In genomic region chr3:152929788-152930281, GRCm38 (mm10) we compare ENCODE assay signal across 10 mouse cellular contexts. TPM values are rescaled to one million over a fixed set of nuclear protein-coding genes. Genes with fewer than 3 reads are reported as not detected.
DNase-seq lines count a peak whose midpoint lies in the region; ATAC-seq lines count a peak whose summit lies in the region.
"Had no signal": no experiment of that assay in that cellular context is flagged by ENCODE, and none has a peak within 500 bp of the region (broad histone marks: within the 10 kb centered on the region; RNA-seq: fewer than 3 reads in every experiment).

No protein-coding gene starts in this region.

- no peak overlapping the region; the same call in 1 of the 2 replicates for H3K4me2 ChIP-seq in heart, embryonic 16.5 days (ENCODE audit: low read depth, low read length)
- no peak overlapping the region for H3K4me2 ChIP-seq in kidney, embryonic 14.5 days (replicated peaks; ENCODE audit: low read depth, low read length)
- H3K4me2 ChIP-seq: midbrain, embryonic 13.5 days had no signal

- H3K27me3 ChIP-seq in heart, embryonic 16.5 days (ENCODE audit: control insufficient read depth, insufficient read depth, low read length) = no peaks in the 10 kb centered on the region
- no peaks in the 10 kb centered on the region for H3K27me3 ChIP-seq in kidney, embryonic 14.5 days (ENCODE audit: control insufficient read depth, insufficient read depth, low read length)
- H3K27me3 ChIP-seq: midbrain, embryonic 13.5 days had no signal

- intact Hi-C loops in heart, postnatal 14 days (cut with DNase I) = no loop called here

- H3K4me1 ChIP-seq in heart, embryonic 16.5 days (ENCODE audit: control insufficient read depth, insufficient read depth, low read length) = peaks cover 6% of the 10 kb centered on the region; the same call in 1 of the 2 replicates
- 0 out of 2 replicates have a peak, but pooled peaks cover 3% of the 10 kb centered on the region for H3K4me1 ChIP-seq in kidney, embryonic 14.5 days (ENCODE audit: control insufficient read depth, insufficient read depth, low read length)

- peak; percentile 52 for ATAC-seq in heart, embryonic 16.5 days (replicated peaks; ENCODE audit: extremely low read depth, insufficient read depth, low FRiP score)
- ATAC-seq in CD4-positive, CD25-positive, alpha-beta regulatory T cell, adult 4 months = peak; percentile 67
- ATAC-seq in kidney, embryonic 14.5 days (ENCODE audit: low FRiP score, low TSS enrichment) = no peak
- ATAC-seq: midbrain, embryonic 13.5 days had no signal

- H3K9ac ChIP-seq in heart, embryonic 16.5 days (ENCODE audit: low read length) = no peak overlapping the region
- H3K9ac ChIP-seq in kidney, embryonic 14.5 days (ENCODE audit: low read depth, low read length) = no peak overlapping the region
- H3K9ac ChIP-seq: midbrain, embryonic 13.5 days had no signal

- 79% methylated on average over 7 of the region's 7 CpGs for WGBS in heart, embryonic 16.5 days
- 80% methylated on average over 7 of the region's 7 CpGs for WGBS in kidney, embryonic 14.5 days

- H3K27ac ChIP-seq in heart, embryonic 16.5 days (ENCODE audit: low read length) = peak overlapping the region; percentile 10; the same call in 1 of the 2 replicates
- H3K27ac ChIP-seq in kidney, embryonic 14.5 days (ENCODE audit: low read depth, low read length) = no peak overlapping the region
- H3K27ac ChIP-seq: kidney, postnatal 0 days; midbrain, embryonic 13.5 days had no signal

- H3K9me3 ChIP-seq in heart, embryonic 16.5 days (replicated peaks; ENCODE audit: control insufficient read depth, low read length) = no peaks in the 10 kb centered on the region
- H3K9me3 ChIP-seq in kidney, embryonic 14.5 days (ENCODE audit: control insufficient read depth, low read length) = no peaks in the 10 kb centered on the region
- H3K9me3 ChIP-seq: midbrain, embryonic 13.5 days had no signal

- no peak for DNase-seq in heart, postnatal 14 days
- peak; percentile 20 for DNase-seq in c-Kit-positive CD71-positive TER-119-positive erythroid progenitor cells, embryonic 14.5 days (ENCODE audit: low spot score)
- DNase-seq in spleen, postnatal 36 days (ENCODE audit: low spot score in 2 of 2) = peak; percentile 50 to 65
- no peak for DNase-seq in adrenal gland, postnatal 25 days
- no peak for DNase-seq in MN1 (ENCODE audit: low spot score)

- no peaks in the 10 kb centered on the region for H3K36me3 ChIP-seq in heart, embryonic 16.5 days (ENCODE audit: control insufficient read depth, insufficient read depth)
- H3K36me3 ChIP-seq in kidney, embryonic 14.5 days (ENCODE audit: control insufficient read depth, insufficient read depth, low read length) = no peaks in the 10 kb centered on the region
- H3K36me3 ChIP-seq: midbrain, embryonic 13.5 days had no signal

- no peak overlapping the region for H3K4me3 ChIP-seq in heart, embryonic 16.5 days (ENCODE audit: low read length)
- no peak overlapping the region for H3K4me3 ChIP-seq in kidney, embryonic 14.5 days (ENCODE audit: low read length)
- H3K4me3 ChIP-seq: midbrain, embryonic 13.5 days had no signal

RNA-seq across cellular contexts. Expression of gene St6galnac5, which starts 52.2 kb away (rescaled TPM):
- polyA plus RNA-seq in heart, embryonic 16.5 days (2015; fragmentation: Nextera tagmentation; extraction: Ambion mirVana) = 0.11 and 0.15 TPM in 2 replicates
- total RNA-seq in heart, postnatal 14 days (2021) = not detected
- polyA plus RNA-seq in CD4-positive, CD25-positive, alpha-beta regulatory T cell, adult 4 months (2017; shearing (Covaris generic)) = not detected
- 0.14 and 0.70 TPM in 2 replicates for total RNA-seq in adrenal gland, postnatal 25 days (2021)
- polyA plus RNA-seq in kidney, embryonic 14.5 days (2014; fragmentation: Nextera tagmentation; extraction: Ambion mirVana) = 1.1 TPM in 2 replicates

Comparison
In these comparisons a context has a peak if more than half of its experiments do, and no peak if none do; other contexts are left out.
1. DNase-seq: peak in c-Kit-positive CD71-positive TER-119-positive erythroid progenitor cells, embryonic 14.5 days (single experiment) and spleen, postnatal 36 days (2 of 2); none in heart, postnatal 14 days (0 of 2), adrenal gland, postnatal 25 days (single experiment) and MN1 (single experiment).